Mouse (Mus musculus) heart, adult 8-10 months (tissue): Measurements from ENCODE around the gene Spsb4. TPM values are rescaled to one million over a fixed set of nuclear protein-coding genes. Genes with fewer than 3 reads are reported as not detected.

ENCODE experiments used
- DNase-seq: peaks from one replicate; pipeline ENCODE4 v3.0.0; 2022; ENCODE audit warnings: low spot score
- total RNA-seq, 4 experiments: library from RNA; stranded (reverse); gene quantifications; 2 replicates each; pipeline ENCODE4 v1.2.4; 2022

The Spsb4 gene
- total RNA-seq, 4 experiments from 2014 or later: 3.3 to 4.9 (median 4.3) TPM

DNA sequence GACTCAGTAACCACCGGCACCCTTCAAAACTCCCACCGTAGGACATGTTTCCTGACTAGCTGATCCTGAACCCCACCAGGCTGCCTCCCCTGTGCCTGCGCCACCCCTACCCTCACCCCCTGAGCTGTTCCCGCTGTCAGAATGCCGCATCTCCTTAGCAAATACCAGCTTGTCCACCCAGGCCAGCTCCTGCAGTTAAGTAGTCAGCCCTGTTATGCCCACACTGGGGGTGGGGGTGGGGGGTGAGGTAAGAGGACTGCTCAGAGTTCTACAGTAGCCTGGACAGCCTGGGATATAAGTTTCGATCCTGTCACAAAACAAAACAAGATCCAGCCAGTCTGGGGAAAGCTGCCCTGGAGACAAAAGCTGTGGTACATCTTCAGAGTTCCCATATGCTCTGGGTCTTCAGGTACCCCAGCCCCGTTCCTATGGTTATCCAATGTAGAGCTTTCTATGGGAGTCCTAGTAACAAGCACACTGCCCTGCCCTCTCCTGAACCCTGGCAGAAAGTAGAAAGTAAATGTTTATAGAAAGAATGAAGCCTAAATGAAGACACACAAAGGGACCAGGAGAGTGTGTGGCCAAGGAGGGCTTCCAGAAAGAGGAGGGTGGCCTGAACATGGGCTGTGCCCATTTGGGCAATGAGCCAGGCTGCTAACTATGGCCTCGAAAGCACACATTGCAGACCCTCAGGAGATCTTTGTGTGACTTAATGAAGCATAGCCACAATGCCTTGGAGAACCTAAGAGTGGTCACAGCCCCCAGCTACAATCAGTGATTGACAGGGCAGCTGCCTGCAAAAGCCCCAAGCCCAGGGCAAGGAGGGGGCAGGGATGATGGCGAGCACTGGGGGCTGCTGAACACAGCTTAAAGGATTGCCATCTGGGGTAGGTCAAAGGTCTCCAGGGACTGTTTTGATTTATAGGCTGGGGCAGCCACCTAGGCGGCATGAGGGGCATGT lies 38.3 kb downstream of the Spsb4 start:
- no peak for DNase-seq

DNA sequence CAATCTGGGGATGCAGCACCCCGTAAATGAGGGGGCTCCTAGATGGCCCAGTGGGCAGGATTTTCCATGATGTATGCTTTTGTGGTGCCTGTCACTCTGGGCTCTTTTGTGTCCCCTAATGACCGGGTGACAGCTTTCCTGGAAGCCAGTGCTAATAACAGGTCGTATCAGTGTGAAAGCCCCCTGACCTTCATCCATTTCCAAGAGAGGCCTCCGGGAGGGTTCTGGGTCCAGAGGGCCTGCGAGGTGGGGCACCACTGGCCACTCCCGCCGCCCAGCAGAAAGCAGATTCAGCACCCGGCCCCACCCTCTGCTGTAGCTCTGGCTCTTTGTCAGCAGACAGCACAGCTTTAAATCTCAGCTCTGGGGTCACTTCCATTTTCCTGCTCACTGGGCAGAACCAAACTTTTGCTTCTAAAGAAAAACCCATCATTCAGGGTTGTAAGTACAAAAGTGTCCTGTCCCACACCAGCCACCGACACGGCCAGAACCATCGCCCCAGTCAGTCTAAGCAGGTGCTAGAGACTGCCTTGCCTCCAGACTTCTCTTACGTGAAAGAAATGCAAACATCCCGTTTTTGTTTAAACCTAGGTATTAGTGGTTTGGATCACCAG lies 39.1 kb downstream of the Spsb4 start:
- no peak for DNase-seq

DNA sequence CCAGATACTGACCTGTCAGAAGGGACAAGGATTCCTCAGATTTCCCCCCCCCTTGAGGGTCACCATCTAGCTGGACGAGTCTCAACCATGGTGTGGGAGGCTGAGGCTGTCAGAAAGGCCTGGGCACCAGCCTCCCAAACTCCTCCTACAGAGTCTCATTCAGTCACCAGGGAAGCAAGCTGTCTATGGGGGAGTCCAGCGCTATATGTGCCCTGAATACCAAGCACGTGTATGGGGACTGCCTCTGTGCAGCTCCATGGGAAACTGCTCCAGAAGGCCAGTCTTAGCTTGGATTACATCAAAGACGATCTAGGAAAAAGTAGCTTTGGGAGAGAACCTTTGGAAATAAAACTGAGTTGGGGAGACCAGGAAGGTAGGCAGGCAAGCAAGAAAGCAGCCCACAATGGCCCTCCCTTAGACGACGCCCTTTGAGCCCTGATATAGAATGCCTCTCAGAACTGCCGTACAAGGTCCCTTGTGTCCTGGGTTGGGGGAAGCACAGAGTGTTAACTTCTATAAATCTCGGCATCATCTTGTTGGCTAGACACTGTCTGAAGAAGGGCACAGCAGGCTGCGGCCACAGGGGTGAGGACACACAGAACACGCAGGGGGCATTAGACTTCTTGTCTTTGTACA lies 40.4 kb downstream of the Spsb4 start:
- no peak for DNase-seq

DNA sequence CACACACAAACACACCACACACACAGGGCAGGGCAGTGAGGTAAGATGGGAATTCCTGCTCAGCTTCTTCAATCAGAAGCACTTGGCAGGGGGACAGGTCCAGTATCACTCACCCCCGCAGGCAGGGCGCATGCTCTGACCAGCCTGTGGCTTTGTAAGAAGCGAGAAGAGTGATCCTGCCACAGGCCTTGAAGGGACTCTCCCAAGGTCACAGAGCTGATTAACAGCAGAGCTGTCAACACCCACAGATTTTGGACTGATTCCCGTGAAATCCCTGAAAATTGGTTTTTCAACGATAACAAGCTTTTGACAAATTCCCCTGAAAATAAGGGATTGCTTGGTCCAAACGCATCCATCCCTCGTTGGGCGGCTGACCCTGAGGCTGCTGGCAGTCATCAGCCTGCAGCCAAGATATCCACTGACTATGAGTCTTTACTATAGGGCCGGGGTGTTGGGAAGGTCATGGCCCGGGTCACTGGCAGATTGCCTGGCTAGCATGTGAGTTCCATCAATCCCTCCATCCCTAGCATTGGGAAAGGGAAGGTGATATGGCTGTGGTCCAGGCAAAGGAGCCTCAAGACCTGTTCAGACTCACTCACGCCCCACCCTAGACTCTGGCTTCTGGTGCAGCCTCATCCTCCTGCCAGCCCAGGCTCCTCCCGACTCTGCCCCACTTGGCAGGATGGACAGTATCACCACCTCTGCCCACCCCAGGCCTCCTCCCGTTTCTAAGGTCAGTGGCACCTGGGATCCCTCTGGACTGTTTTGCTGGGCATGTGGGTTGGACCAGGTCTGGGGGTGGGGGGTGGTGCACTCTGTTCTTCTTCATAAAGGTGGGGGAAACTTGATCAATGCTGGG lies 41.1 kb downstream of the Spsb4 start:
- DNase-seq: peak; percentile 27

DNA sequence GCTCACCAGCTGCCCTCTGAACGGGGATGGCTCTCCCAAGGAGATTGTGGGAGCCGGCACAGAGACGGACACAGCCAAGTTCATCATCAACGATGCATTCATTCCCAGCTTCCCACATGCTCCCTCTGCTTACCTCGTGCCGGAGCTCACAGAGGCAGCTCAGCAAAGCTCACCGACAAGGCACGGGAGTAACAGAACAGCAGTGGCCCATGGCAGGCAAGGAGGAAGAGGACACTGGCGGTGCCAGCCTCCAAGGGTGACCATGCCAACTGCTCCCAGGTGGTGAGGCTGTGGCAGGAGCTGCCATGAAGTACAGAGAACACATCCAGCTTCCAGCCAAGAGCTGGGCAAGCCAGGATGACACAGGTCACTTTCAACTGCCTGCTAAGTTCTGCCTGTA lies 45.6 kb downstream of the Spsb4 start:
- DNase-seq: no peak

DNA sequence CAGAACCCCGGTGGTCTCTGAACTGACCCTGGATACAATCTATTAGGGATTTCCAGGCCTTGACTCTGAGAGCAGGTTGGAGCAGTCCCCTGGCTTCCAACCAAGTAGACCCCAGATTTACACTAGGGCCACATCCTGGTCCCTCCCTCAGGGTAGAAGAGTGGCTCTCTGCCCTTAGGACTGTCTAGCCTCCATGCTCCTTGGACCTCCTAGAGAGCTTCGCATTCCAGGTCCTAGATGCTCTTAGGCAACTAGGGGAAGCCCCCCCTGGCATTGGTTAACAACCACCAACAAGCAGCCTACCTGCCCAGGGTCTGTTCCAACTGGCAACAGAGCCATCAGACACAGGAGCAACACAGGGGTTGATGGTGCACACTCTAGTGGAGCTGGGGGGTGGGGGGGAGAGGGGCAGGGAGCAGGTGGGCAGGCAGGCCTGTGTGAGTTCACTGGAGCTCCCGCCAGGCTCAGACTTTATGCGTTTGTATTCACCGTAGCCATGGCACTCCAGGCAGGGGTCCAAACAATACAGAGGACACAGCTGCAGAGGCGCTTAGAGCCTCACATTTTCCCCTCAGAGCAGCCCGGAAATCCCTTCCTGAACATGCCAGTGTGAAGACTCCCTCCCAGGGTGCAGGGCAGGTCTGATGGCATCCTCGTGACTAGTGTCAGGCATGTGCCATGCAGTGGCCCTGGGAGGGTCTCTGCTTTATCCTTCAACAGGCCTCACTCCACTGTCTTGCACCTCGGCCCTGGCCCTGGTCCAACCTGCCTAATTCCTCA lies 46.8 kb downstream of the Spsb4 start:
- peak; percentile 73 for DNase-seq

DNA sequence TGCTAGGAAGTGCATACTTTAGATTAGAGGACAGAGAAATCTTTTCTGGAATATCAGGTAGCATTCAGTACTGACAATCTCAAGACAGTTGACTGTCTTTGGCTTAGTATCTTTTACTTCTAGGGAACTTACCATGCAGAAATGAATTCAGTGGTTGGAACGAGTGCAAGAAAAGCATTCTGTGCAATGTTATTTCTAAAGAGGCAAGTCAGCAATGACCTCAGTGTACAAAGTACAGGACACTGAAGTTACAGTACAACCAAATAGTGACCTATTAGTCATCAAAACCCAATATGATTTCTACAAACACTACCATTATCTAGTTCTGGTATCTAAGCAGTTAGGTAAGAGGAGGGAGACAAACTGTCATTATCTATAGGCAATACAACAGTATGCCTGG lies 51.1 kb downstream of the Spsb4 start:
- DNase-seq: no peak

DNA sequence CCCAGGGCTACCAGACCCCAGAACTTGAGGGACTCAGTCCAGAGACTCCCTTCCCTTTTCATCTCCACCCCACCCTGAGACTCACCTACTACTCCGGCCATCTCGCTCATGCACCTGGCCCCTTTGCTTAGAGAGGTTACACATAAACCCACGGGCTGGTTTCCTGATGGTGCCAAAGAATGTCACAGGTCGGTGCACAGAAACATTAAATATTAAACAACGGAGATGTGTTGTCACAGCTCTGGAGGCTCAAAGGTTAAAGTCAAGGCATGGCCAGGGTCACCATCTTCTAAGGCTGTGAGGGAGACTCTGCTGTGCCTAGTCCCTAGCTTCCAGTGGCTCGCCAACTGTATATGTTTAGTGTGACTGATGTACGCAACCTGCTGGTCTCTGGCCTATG lies 52.2 kb downstream of the Spsb4 start:
- no peak for DNase-seq

DNA sequence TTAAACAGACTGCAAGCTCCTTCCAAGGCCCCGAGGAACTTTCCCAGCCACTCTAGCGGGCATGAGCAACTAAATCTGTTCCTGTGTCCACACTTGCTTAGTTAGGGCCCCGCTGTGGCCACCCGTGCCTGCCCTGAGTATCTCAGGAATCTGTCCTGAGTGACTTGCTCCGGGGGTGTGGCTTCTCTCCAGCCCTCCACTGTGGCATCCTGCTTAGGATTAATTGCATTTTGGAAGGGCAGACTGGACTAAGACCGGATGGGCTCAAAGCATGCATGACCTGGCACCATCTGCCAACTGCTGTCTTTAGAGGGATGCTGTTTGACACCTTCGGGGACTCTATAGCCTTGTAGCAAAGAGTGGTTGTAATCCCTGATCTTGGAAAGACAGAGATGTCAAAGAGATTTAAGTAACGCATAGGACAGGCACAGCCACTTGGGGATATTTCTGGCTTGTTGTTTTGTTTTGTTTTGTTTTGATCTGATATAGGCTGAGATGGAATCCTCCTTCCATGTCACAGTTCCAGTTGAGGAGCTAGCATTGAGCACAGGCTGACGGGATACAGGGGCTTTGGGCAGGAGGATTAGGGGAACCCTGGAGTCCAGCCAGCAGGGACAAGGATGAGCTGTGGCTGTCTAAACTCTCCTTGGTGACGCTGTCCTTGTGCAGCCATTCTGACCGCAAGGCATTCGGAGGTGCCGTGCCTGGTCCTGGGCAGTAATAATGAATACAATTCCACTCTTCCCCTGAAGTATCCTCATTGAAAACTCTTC lies 55.0 kb downstream of the Spsb4 start:
- no peak for DNase-seq

DNA sequence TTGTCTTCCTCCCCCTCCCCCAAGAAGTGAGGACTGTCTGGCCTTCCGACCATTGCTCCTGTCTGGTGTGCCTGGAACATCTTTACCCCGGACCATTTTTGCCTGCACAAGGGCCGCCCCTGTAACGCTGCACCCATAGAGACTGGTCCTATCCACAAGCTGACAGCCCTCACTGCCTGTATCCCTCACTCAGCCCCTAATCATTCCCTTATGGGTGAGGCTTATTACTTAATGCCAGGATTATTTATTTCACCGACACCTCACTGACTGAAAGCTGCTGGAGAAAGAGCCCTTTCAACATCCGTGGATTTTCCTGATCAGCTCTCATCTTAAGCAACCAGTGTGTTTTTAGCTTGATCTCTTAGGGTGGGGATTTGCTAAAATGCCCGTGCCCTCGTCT lies 55.9 kb downstream of the Spsb4 start:
- no peak for DNase-seq

DNA sequence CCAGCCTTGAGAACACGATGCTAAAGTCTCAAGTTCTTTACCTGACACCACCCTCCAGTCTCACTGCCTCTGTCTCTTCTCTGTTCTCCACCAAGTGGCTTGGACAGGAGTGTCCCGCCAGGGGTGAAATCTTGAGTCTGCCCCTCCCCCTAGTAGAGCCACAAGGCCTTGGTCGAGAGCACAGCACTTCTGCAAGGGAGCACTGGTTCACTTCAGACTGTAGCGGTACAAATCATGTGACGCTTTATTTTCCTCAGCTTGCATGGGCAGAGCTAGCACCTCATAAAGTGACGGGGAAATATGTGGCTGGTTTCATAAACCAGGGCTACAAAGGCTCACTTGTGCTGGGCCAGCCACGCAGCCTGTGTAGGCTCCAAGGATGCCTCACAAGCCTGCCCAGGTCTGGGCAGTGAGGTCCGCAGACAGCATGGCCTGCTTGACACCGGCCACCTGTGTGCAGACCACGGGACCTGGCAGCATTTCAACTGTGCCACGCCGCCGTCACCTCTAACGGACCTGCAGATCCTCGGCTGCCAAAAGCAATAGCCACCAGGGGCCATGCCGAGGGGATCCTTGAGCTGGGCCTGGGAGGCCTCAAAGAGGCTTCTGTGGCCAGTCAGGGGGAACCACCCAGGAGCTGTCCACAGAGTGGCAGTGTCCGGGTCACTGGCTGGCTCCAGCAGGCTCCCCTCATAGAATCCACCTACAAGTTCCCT lies 56.5 kb downstream of the Spsb4 start:
- DNase-seq: no peak

DNA sequence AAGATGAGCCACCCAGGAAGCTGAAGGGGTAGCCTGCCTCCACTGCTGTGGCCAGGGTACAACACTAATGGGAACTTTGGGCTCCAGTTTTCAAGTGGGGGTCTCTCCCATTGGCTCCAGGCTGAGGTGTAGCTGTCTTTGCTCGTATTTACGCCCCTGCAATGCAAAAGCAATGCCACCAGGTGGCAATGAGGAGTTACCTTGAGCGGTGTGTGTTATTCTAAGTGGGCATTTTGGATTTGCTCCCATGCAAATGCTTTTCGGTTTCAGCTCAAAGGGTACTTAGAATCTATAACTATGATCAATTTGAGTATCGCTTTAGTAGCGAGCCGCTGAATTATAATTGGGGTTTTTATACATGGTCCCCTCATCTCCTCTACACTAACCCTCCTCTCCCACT lies 57.6 kb downstream of the Spsb4 start:
- DNase-seq: no peak

DNA sequence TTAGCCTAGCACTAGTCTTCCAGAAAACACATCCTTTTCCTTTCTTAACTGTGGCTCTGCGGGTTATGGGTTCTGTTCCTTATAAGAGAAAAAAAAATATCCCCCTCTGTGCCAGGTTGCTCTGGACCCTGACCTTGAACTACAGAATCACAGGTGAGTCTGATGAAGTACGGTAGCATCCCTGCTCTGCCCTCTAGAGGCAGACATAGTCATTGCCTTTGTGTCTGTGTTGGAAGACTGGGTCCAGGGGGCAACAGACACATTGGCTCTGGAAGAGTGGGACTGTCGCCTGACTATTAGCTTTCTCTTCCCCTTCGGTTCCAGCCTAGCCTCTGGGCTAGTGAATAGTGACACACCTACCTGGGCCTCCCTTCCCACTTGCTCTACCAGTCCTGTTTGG lies 58.4 kb downstream of the Spsb4 start:
- DNase-seq: no peak

DNA sequence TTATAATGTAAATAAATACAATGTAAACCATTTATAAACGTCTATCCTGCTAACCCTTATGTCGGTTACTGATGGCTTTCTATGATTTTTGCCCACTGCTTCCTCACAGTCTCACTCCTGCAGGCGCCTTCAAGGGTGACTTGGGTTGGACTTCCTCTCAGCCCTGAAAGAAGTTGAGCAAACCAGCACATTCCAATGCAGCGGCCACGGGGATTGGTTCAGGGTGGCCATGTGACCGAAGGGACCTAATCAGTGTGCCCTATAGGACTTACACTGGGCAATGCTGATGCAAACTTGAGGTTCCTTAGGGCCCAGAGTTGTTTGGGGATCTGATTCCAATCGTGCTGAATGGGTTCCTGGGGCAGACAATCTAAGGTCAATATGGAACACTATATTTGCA lies 59.2 kb downstream of the Spsb4 start:
- no peak for DNase-seq

DNA sequence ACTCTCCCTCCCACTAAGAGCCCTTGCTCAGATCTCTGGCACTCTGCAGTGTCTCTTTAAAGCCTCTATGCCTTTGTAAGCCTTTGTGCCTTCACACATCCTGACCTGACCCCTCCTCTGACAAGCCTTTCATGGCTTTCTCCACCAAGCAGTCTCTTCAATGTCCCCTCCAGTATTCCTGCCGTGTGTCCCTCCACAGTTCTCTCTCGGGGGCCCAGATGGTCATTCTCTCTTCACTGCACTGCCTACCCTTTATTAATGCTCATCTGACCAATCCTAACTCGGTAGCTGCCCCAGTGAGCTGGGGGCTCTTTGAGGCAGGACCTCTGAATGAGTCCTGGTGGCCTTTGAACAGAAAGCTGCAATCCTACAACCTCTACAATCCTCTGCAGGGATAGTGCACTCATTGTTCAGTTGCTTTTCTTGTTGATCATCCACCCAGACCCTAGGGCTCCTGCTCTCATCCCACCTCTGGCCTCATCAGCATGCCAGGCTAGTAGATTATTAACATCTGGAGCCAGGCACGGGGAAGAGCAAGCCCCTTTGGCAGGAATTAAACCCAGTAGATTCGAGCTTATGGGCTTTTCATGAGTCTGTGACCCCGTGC lies 60.5 kb downstream of the Spsb4 start:
- no peak for DNase-seq

DNA sequence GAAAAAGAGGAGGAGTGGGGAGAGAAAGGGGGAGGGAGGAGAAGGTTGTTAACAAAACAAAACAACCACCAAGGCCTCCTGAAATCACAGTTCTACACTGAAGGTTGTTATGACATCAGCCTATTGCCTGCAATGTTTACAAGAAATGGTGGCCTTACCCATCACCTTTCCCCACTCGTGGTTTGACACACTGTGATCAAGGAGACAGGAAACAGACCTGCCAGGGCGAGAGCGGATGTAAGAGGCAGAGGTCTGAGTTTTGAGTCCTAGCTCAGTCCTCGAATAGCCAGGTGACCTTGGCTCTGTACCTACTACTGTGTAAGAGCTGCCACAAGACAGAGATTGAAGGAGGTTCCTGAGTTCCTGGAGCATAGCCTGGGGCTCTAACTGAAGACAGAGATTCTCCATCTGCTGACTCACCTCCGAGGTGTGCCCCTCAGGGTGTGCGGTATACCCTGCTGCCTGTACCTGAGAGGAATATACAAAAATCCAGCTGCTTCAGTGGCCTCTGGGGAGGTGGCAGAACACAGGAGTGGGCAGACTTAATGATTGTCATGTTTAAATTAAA lies 61.3 kb downstream of the Spsb4 start:
- DNase-seq: no peak

DNA sequence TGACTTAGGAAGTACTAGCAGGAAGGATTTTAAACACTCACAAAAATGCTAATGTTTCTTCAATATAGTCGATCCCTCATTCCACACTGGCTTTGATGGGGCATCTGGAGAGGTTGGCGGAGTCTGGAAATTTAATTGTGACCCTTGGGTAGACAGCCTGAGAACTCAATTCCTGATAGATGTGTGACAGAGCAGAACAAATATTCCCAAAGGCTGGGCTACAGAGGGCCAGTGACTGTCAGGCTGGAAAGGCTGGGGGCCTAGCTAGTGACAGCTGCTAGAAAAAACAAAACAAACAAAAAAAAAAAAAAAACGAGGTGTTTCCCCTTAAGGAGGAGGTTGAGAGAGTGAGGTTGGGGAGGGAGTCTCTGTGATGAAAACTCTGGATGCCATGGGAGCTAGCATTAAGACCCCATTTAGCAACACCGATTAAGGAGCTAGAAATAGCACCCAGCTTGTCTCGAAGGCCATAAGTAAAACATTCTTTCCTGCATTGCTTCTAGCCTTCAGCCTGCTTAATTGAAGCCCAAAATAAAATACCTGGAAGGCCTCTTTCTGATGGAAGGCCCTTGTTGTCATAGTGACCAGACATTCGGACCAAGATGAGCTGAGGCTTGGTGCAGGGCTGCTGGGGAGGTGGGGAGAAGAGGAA lies 61.9 kb downstream of the Spsb4 start:
- DNase-seq: no peak
